Mouse (Mus musculus) CH12.LX (cell line): Measurements from ENCODE around the gene Sec24d. TPM values are rescaled to one million over a fixed set of nuclear protein-coding genes. Genes with fewer than 3 reads are reported as not detected.

Source experiments
- DNase-seq: peaks from one replicate; pipeline ENCODE4 v3.0.0-alpha.2; 2013; ENCODE audit errors: extremely low read depth
- H3K27ac ChIP-seq: 2 replicates; pipeline ENCODE4 v1.5.1; 2012; ENCODE audit warnings: low read depth, mild to moderate bottlenecking, control low read depth, moderate library complexity; ENCODE audit not compliant: insufficient read depth
- H3K27me3 ChIP-seq: replicated peaks from 2 replicates; pipeline ENCODE3; 2012; ENCODE audit warnings: inconsistent platforms
- H3K36me3 ChIP-seq, 2 experiments: replicated peaks in 1 of 2; 2 replicates each; pipeline versions ENCODE3 to v1.6.1; 2012; ENCODE audit warnings: inconsistent platforms in 1 of 2, low read length in 1 of 2, mild to moderate bottlenecking in 1 of 2, mixed read lengths in 1 of 2, moderate library complexity in 1 of 2; ENCODE audit not compliant: control insufficient read depth in 1 of 2, insufficient read depth in 1 of 2
- H3K4me1 ChIP-seq, 2 experiments: 2 replicates each; pipeline ENCODE4 v1.6.1; 2012; ENCODE audit warnings: inconsistent platforms in 1 of 2, moderate library complexity in 1 of 2; ENCODE audit not compliant: insufficient read depth in 2 of 2, control insufficient read depth in 1 of 2
- H3K4me2 ChIP-seq: 2 replicates; pipeline ENCODE4 v1.6.1; 2012; ENCODE audit warnings: low read depth, mild to moderate bottlenecking, control low read depth; ENCODE audit not compliant: poor library complexity, insufficient read depth, severe bottlenecking
- H3K4me3 ChIP-seq, 3 experiments: fragments of 150-350 bp in 1 of 3; sonication (generic) in 1 of 3; replicated peaks in 1 of 3; 2 replicates each; pipeline versions ENCODE3 to v1.5.1; 2011 to 2012; ENCODE audit warnings: low read depth in 2 of 3, low read length in 2 of 3, mild to moderate bottlenecking in 2 of 3, moderate library complexity in 2 of 3, control low read depth in 1 of 3, improper control_type of control experiment in 1 of 3, inconsistent platforms in 1 of 3, mixed read lengths in 1 of 3; ENCODE audit not compliant: poor library complexity in 1 of 3
- H3K79me2 ChIP-seq: replicated peaks from 2 replicates; pipeline ENCODE4 v1.6.1; 2012; ENCODE audit warnings: mild to moderate bottlenecking, moderate library complexity; ENCODE audit not compliant: control insufficient read depth, poor library complexity, insufficient read depth, severe bottlenecking; ENCODE audit errors: extremely low read depth
- H3K9ac ChIP-seq: 2 replicates; pipeline ENCODE4 v1.6.1; 2012; ENCODE audit warnings: low read depth, mild to moderate bottlenecking, control low read depth, moderate library complexity; ENCODE audit not compliant: insufficient read depth
- H3K9me3 ChIP-seq: replicated peaks from 2 replicates; pipeline ENCODE3; 2012; ENCODE audit warnings: low read length, inconsistent platforms, mixed read lengths
- BHLHE40 ChIP-seq: IDR thresholded peaks from 2 replicates; pipeline ENCODE4 v1.6.1; 2011; ENCODE audit warnings: mild to moderate bottlenecking, low read depth, low read length, improper control_type of control experiment
- CHD1 ChIP-seq: IDR thresholded peaks from 2 replicates; pipeline ENCODE4 v1.6.1; 2012; ENCODE audit warnings: low read depth, low read length, improper control_type of control experiment, inconsistent platforms
- CHD2 ChIP-seq: IDR thresholded peaks from 2 replicates; pipeline ENCODE4 v1.6.1; 2011; ENCODE audit warnings: low read length, improper control_type of control experiment
- CTCF ChIP-seq, 2 experiments: IDR thresholded peaks in 1 of 2; conservative IDR thresholded peaks in 1 of 2; 2 replicates each; pipeline ENCODE4 v1.5.1; 2011 to 2012; ENCODE audit warnings: low read depth in 2 of 2, low read length in 2 of 2, improper control_type of control experiment in 1 of 2, inconsistent platforms in 1 of 2, mild to moderate bottlenecking in 1 of 2, moderate library complexity in 1 of 2
- E2F4 ChIP-seq: IDR thresholded peaks from 2 replicates; pipeline ENCODE4 v1.6.1; 2011; ENCODE audit warnings: low read depth, low read length, improper control_type of control experiment; ENCODE audit not compliant: insufficient replicate concordance
- EP300 ChIP-seq: IDR thresholded peaks from 2 replicates; pipeline ENCODE4 v1.6.1; 2011; ENCODE audit warnings: low read length, improper control_type of control experiment
- ETS1 ChIP-seq: conservative IDR thresholded peaks from 2 replicates; pipeline ENCODE4 v1.6.1; 2012; ENCODE audit warnings: low read depth, mild to moderate bottlenecking, inconsistent platforms, low read length, improper control_type of control experiment, moderate library complexity
- GABPA ChIP-seq: IDR thresholded peaks from 2 replicates; pipeline ENCODE4 v1.6.1; 2012; ENCODE audit warnings: low read depth, low read length, improper control_type of control experiment, inconsistent platforms; ENCODE audit not compliant: insufficient replicate concordance
- IRF4 ChIP-seq: IDR thresholded peaks from 2 replicates; pipeline ENCODE4 v1.6.1; 2014; ENCODE audit warnings: low read depth, mild to moderate bottlenecking, inconsistent platforms, low read length, improper control_type of control experiment
- MAX ChIP-seq: IDR thresholded peaks from 2 replicates; pipeline ENCODE4 v1.6.1; 2011; ENCODE audit warnings: low read length, improper control_type of control experiment
- MAZ ChIP-seq: IDR thresholded peaks from 2 replicates; pipeline ENCODE4 v1.6.1; 2012; ENCODE audit warnings: low read depth, mild to moderate bottlenecking, inconsistent platforms, low read length, improper control_type of control experiment, moderate library complexity
- RAD21 ChIP-seq: IDR thresholded peaks from 2 replicates; pipeline ENCODE4 v1.6.1; 2011; ENCODE audit warnings: low read depth, mild to moderate bottlenecking, low read length, improper control_type of control experiment, moderate library complexity
- SIN3A ChIP-seq: IDR thresholded peaks from 2 replicates; pipeline ENCODE4 v1.6.1; 2012; ENCODE audit warnings: low read length, improper control_type of control experiment, inconsistent platforms
- SMC3 ChIP-seq: IDR thresholded peaks from 2 replicates; pipeline ENCODE4 v1.6.1; 2011; ENCODE audit warnings: low read depth, low read length, improper control_type of control experiment
- USF1 ChIP-seq: IDR thresholded peaks from 2 replicates; pipeline ENCODE4 v1.6.1; 2014; ENCODE audit warnings: low read depth, mild to moderate bottlenecking, inconsistent platforms, low read length, improper control_type of control experiment
- ZC3H11A ChIP-seq: IDR thresholded peaks from 2 replicates; pipeline ENCODE4 v1.6.1; 2012; ENCODE audit warnings: low read depth, mild to moderate bottlenecking, inconsistent platforms, low read length, improper control_type of control experiment
- ZKSCAN1 ChIP-seq: IDR thresholded peaks from 2 replicates; pipeline ENCODE4 v1.6.1; 2012; ENCODE audit warnings: low read depth, inconsistent platforms, low read length, improper control_type of control experiment, borderline replicate concordance
- ZNF384 ChIP-seq: IDR thresholded peaks from 2 replicates; pipeline ENCODE4 v1.6.1; 2012; ENCODE audit warnings: low read depth, low read length, improper control_type of control experiment, inconsistent platforms
- dilution Hi-C: fragments of 300-500 bp; cut with MboI; formaldehyde crosslinking; loops from 2 replicates; pipeline ENCODE4 v1.14.3; 2020; ENCODE audit warnings: low sequenced_read_pairs; ENCODE audit not compliant: extremely low pct_unique_long_range_greater_than_20kb, extremely low pct_ligation_motif_present
- in situ Hi-C: fragments of 300-500 bp; cut with MboI; formaldehyde crosslinking; loops from 3 replicates; pipeline ENCODE4 v1.14.3; 2019; ENCODE audit warnings: low sequenced_read_pairs, low pct_ligation_motif_present, low pct_unique_long_range_greater_than_20kb, mixed read lengths
- polyA plus RNA-seq: library from polyadenylated mRNA; unstranded; fragments of >175 nt; gene quantifications from 2 replicates; pipeline ENCODE4 v1.2.1, GENCODE M21; 2012; ENCODE audit warnings: low read depth; ENCODE audit not compliant: insufficient read length
- total RNA-seq, 2 experiments: library from RNA; depleted of rRNA; stranded (reverse); fragments of 300-350 nt in 1 of 2; fragments of >200 nt in 1 of 2; gene quantifications; 2 replicates each; pipeline ENCODE4 v1.2.3; 2012 to 2014

The Sec24d gene
- total and polyA plus RNA-seq, 3 experiments: 33.1 to 51.4 (median 45.8) TPM

GRCm38 (mm10) chr3:123384435-123384834, 117.2 kb downstream of the Sec24d start:
- H3K4me3 ChIP-seq: peak overlapping the region; percentile 59 to 90 (median 82)
- H3K36me3 ChIP-seq: peaks cover 0 to 23% of the 10 kb centered on the region in 2 experiments
- no peak for DNase-seq
- H3K9ac ChIP-seq: peak overlapping the region; percentile 68
- H3K27me3 ChIP-seq: peaks cover 3% of the 10 kb centered on the region
- H3K4me2 ChIP-seq: peak overlapping the region; percentile 86
- dilution Hi-C loops (no loop called here), in situ Hi-C loops (no loop called here)
- TF ChIP-seq CTCF (conservative IDR thresholded peaks at IDR 0.05 in 1 of 2, IDR thresholded peaks at IDR 0.05 in 1 of 2; ENCODE audit: low read depth in 2 of 2, low read length in 2 of 2) (no peak), CHD2 (no peak), E2F4 (no peak), RAD21 (no peak), ZNF384 (peak; percentile 41; the same call in 1 of the 2 replicates), ETS1 (no peak), EP300 (no peak), SMC3 (no peak), IRF4 (no peak), GABPA (no peak), CHD1 (0 out of 2 replicates have a peak, but pooled peaks have one; percentile 63), ZKSCAN1 (no peak), USF1 (no peak), MAZ (no peak), SIN3A (peak; percentile 85), ZC3H11A (no peak), MAX (0 out of 2 replicates have a peak, but pooled peaks have one; percentile 19)
- peaks cover 0 to 17% of the 10 kb centered on the region in 2 experiments; a peak in 2 of 4 replicates for H3K4me1 ChIP-seq
- H3K79me2 ChIP-seq: peaks cover 11% of the 10 kb centered on the region
- no peaks in the 10 kb centered on the region for H3K9me3 ChIP-seq
- no peak overlapping the region for H3K27ac ChIP-seq

DNA sequence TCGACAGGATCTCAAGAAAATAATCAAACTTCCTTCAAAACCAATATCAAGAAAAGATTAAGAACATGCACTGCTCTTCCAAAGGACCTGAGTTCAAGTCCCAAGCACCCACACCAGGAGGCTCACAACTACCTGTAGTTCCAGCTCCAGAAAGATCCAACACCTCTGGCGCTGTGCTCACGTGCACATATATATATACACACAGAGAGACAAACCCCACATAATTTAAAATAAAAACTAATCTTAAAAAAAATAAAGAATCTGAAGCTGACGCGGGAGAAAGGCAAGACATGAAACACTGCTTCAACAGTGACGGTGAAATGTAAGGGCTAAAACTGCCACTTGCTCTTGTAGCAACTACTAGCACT, 117.8 kb downstream of the Sec24d start:
- Histone ChIP-seq H3K27me3 (peaks cover 3% of the 10 kb centered on the region), H3K9me3 (no peaks in the 10 kb centered on the region), H3K4me3 (peak overlapping the region; percentile 59 to 90 (median 82)), H3K4me2 (peak overlapping the region; percentile 86), H3K9ac (peak overlapping the region; percentile 68), H3K4me1 (peaks cover 0 to 17% of the 10 kb centered on the region in 2 experiments; a peak in 2 of 4 replicates), H3K79me2 (peaks cover 11% of the 10 kb centered on the region), H3K27ac (peak overlapping the region; percentile 80), H3K36me3 (peaks cover 0 to 17% of the 10 kb centered on the region in 2 experiments)
- in situ Hi-C loops: no loop called here
- TF ChIP-seq BHLHE40 (peak; percentile 84), EP300 (no peak), MAZ (no peak)
- no peak for DNase-seq
- dilution Hi-C loops: no loop called here
